Mouse (Mus musculus): ENCODE measurements around the gene Tmprss15. TPM values are rescaled to one million over a fixed set of nuclear protein-coding genes. Genes with fewer than 3 reads are reported as not detected.

The Tmprss15 gene
- polyA plus RNA-seq, 1 experiment, result 0.03 TPM

DNA sequence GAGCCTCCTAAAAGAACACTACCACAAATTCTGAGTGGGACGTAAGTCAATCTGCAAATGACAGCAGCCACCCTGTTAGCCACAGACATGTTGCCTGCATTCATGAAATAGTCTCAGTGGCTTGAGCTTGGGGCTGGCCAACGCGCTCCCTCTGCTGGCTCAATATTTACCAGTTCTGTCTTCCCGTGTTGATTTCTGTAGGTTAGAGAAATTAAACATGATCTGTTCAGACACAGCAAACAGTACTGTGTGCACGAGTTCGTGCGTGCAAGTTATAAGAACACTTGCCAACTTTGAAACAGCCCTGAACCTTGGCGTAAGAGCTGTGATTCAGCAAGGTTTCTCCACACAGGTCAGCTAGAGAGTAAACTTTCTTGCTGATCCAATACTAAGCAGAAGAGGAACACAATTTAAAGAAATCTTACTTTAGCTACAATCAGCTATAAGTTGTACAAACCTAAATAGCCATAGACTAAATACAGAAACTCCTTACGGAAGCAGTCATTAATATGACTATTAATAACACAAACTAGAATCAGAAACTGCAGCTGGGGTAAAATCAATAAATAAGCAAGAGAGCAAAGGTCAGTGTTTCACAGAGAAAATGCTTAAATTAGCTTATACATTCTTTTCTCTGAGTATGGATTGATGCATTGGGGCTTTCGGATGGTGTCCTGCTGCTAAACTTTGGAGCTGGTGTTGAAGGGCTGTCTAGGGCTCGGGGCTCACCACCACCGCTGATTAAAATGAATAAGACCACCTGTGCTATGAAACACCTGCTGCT lies 31.9 kb downstream of the Tmprss15 start:
- H3K27me3 ChIP-seq (ENCODE audit: control insufficient read depth, insufficient read depth, low read length), result no peaks in the 10 kb centered on the region
- no peak overlapping the region for H3K27ac ChIP-seq (ENCODE audit: insufficient read depth, low read depth, low read length)
- no peaks in the 10 kb centered on the region for H3K4me1 ChIP-seq (ENCODE audit: control insufficient read depth, insufficient read depth, insufficient read length, low read length)
- no peak overlapping the region for H3K4me3 ChIP-seq (ENCODE audit: low read depth, low read length)
- no peaks in the 10 kb centered on the region for H3K36me3 ChIP-seq (ENCODE audit: control insufficient read depth, insufficient read depth, low read length)
- WGBS, result 16% methylated on average over 12 of the region's 12 CpGs
- TF ChIP-seq POLR2A (IDR thresholded peaks at IDR 0.05; ENCODE audit: low read depth, low read length), result no peak
- peak; percentile 42; the same call in 1 of the 2 replicates for TF ChIP-seq CTCF (IDR thresholded peaks at IDR 0.05; ENCODE audit: extremely low read depth, insufficient read length, insufficient replicate concordance, low read depth, low read length)

DNA sequence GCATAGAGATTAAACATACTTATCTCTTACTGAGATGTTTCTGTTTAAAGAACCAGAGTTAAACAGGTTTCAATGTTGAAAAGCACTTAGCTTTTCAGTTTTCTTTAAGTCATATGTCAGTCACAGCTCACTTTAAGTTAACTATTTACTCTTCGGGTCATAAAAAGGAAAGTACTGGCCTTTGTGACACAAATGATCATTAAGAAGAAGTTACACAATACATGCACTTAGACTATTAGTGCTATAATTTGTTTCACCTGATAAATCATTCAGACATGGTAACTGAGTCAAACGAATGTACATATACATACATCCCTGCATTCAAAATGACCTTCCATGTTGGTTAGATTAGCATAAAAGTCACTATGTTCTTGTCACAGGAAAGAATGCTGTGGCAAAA lies 58.3 kb downstream of the Tmprss15 start:
- TF ChIP-seq POLR2A (IDR thresholded peaks at IDR 0.05; ENCODE audit: low read depth, low read length) (no peak), CTCF (IDR thresholded peaks at IDR 0.05; ENCODE audit: extremely low read depth, insufficient read length, insufficient replicate concordance, low read depth, low read length) (no peak)
- H3K27me3 ChIP-seq (ENCODE audit: control insufficient read depth, insufficient read depth, low read length), result no peaks in the 10 kb centered on the region
- no peak overlapping the region for H3K4me3 ChIP-seq (ENCODE audit: low read depth, low read length)
- H3K27ac ChIP-seq (ENCODE audit: insufficient read depth, low read depth, low read length), result no peak overlapping the region
- H3K4me1 ChIP-seq (ENCODE audit: control insufficient read depth, insufficient read depth, insufficient read length, low read length), result no peaks in the 10 kb centered on the region
- no peaks in the 10 kb centered on the region for H3K36me3 ChIP-seq (ENCODE audit: control insufficient read depth, insufficient read depth, low read length)
- 23% methylated on average over 2 of the region's 2 CpGs for WGBS

GRCm38 (mm10) chr16:79002812-79003211 lies 88.1 kb downstream of the Tmprss15 start:
- Histone ChIP-seq H3K4me3 (ENCODE audit: low read depth, low read length) (no peak overlapping the region), H3K36me3 (ENCODE audit: control insufficient read depth, insufficient read depth, low read length) (no peaks in the 10 kb centered on the region), H3K27ac (ENCODE audit: insufficient read depth, low read depth, low read length) (no peak overlapping the region), H3K4me1 (ENCODE audit: control insufficient read depth, insufficient read depth, insufficient read length, low read length) (no peaks in the 10 kb centered on the region), H3K27me3 (ENCODE audit: control insufficient read depth, insufficient read depth, low read length) (no peaks in the 10 kb centered on the region)
- TF ChIP-seq POLR2A (IDR thresholded peaks at IDR 0.05; ENCODE audit: low read depth, low read length), result no peak
- TF ChIP-seq CTCF (IDR thresholded peaks at IDR 0.05; ENCODE audit: extremely low read depth, insufficient read length, insufficient replicate concordance, low read depth, low read length), result no peak
- 27% methylated on average over 2 of the region's 2 CpGs for whole genome bisulfite sequencing

DNA sequence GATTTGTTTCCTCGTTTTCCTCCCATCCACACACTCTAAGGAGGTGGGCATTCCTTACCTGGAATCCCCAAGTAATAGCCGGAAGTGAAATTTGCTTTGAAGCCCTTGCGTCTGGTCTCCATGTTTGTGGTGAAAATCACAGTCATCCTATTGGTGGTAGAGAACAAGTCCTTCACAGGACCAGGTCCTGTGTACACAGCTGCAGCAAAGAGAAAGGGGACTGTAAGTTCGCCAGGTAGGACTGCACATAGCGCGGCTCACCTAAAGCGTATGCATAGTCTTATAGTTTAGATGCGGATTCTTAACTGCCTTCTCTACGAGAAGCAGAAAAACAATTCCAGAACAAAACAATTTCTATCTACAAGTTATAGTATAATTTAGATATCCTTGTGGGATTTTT lies 89.2 kb downstream of the Tmprss15 start:
- WGBS, result 84% methylated on average over 9 of the region's 9 CpGs
- no peaks in the 10 kb centered on the region for H3K4me1 ChIP-seq (ENCODE audit: control insufficient read depth, insufficient read depth, insufficient read length, low read length)
- TF ChIP-seq CTCF (IDR thresholded peaks at IDR 0.05; ENCODE audit: extremely low read depth, insufficient read length, insufficient replicate concordance, low read depth, low read length) (no peak), POLR2A (IDR thresholded peaks at IDR 0.05; ENCODE audit: low read depth, low read length) (no peak)
- H3K4me3 ChIP-seq (ENCODE audit: low read depth, low read length), result no peak overlapping the region
- H3K36me3 ChIP-seq (ENCODE audit: control insufficient read depth, insufficient read depth, low read length), result no peaks in the 10 kb centered on the region
- H3K27ac ChIP-seq (ENCODE audit: insufficient read depth, low read depth, low read length), result no peak overlapping the region
- H3K27me3 ChIP-seq (ENCODE audit: control insufficient read depth, insufficient read depth, low read length), result no peaks in the 10 kb centered on the region

DNA sequence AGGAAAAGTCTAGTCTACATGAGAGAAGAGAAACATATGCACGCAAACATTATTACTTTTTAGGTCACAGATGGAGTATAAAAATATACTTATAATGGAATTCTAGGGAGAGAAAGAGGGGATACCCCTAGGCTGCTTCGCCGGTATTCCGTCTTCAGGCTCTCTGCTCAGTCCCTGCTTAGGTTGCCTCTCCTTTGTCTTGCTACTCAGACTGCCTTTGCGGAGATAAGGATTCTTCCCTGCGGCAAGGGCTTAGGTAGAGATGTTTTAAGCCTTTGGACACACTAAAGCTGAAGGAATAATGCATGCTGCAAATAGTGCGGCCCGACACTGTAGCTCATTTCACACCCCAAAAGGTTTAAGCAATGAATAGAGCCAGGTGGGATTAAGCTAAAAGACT lies 114.5 kb downstream of the Tmprss15 start:
- Histone ChIP-seq H3K27ac (ENCODE audit: insufficient read depth, low read depth, low read length) (no peak overlapping the region), H3K4me1 (ENCODE audit: control insufficient read depth, insufficient read depth, insufficient read length, low read length) (no peaks in the 10 kb centered on the region), H3K4me3 (ENCODE audit: low read depth, low read length) (no peak overlapping the region), H3K36me3 (ENCODE audit: control insufficient read depth, insufficient read depth, low read length) (no peaks in the 10 kb centered on the region), H3K27me3 (ENCODE audit: control insufficient read depth, insufficient read depth, low read length) (no peaks in the 10 kb centered on the region)
- TF ChIP-seq POLR2A (IDR thresholded peaks at IDR 0.05; ENCODE audit: low read depth, low read length), result no peak
- TF ChIP-seq CTCF (IDR thresholded peaks at IDR 0.05; ENCODE audit: extremely low read depth, insufficient read length, insufficient replicate concordance, low read depth, low read length), result no peak
- 74% methylated on average over 8 of the region's 8 CpGs for WGBS

GRCm38 (mm10) chr16:78974099-78974498 lies 116.8 kb downstream of the Tmprss15 start:
- Histone ChIP-seq H3K4me1 (ENCODE audit: control insufficient read depth, insufficient read depth, insufficient read length, low read length) (no peaks in the 10 kb centered on the region), H3K4me3 (ENCODE audit: low read depth, low read length) (no peak overlapping the region), H3K27ac (ENCODE audit: insufficient read depth, low read depth, low read length) (no peak overlapping the region), H3K36me3 (ENCODE audit: control insufficient read depth, insufficient read depth, low read length) (no peaks in the 10 kb centered on the region), H3K27me3 (ENCODE audit: control insufficient read depth, insufficient read depth, low read length) (no peaks in the 10 kb centered on the region)
- TF ChIP-seq POLR2A (IDR thresholded peaks at IDR 0.05; ENCODE audit: low read depth, low read length), result no peak
- no peak for TF ChIP-seq CTCF (IDR thresholded peaks at IDR 0.05; ENCODE audit: extremely low read depth, insufficient read length, insufficient replicate concordance, low read depth, low read length)
- WGBS, result 27% methylated on average over 13 of the region's 13 CpGs

- H3K36me3 ChIP-seq (ENCODE audit: control insufficient read depth, insufficient read depth, low read length), result no peaks in the 10 kb centered on the region
- no peaks in the 10 kb centered on the region for H3K4me1 ChIP-seq (ENCODE audit: control insufficient read depth, insufficient read depth, insufficient read length, low read length)
- H3K27ac ChIP-seq (ENCODE audit: insufficient read depth, low read depth, low read length), result no peak overlapping the region
- no peak for TF ChIP-seq POLR2A (IDR thresholded peaks at IDR 0.05; ENCODE audit: low read depth, low read length)
- TF ChIP-seq CTCF (IDR thresholded peaks at IDR 0.05; ENCODE audit: extremely low read depth, insufficient read length, insufficient replicate concordance, low read depth, low read length), result no peak
- WGBS, result 26% methylated on average over 13 of the region's 13 CpGs
- H3K27me3 ChIP-seq (ENCODE audit: control insufficient read depth, insufficient read depth, low read length), result no peaks in the 10 kb centered on the region
- H3K4me3 ChIP-seq (ENCODE audit: low read depth, low read length), result no peak overlapping the region
Observed at GRCm38 (mm10) chr16:78969091-78969731, 121.7 kb downstream of the Tmprss15 start.

Measured in small intestine, adult 2 months (tissue).